Comparison of ENCODE assay signal across 24 mouse cellular contexts in the genomic region with DNA sequence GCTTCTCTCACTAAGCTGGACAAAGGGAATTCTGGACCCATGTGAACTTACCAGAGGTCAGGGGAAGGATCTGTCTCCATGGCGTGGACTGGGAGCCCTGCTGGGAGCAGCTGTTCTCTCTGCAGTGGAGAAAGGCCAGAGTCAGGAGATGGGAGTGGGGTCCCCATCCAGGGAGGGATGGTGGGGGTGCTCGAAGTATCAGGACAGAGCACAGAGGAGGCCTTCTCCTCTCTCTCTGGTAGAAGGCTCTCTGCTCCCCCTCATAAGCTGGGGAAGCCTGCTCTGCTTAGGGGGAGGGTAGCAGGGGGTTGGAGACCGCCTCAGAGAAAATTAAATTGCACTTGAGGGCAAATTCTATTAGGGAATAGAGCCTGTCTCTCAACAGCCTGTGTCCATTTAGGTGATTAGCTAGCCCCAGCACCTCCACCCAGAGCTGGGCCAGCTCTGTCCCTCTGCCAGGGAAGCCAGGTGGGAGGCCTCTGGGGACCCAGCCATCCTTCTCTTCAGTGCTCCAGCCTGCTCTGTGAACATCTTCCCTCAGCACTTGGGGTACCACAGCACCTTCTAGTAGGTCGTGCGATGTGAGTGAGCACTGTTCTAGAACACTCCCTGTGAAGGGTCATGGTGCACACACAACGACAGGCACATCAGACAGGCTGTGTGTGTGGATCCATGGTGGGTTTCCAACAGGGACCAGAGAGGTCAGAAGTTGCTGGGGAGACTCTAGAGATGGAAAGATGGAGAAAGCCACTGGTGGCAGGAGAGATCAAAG. TPM values are rescaled to one million over a fixed set of nuclear protein-coding genes. Genes with fewer than 3 reads are reported as not detected.
DNase-seq lines count a peak whose midpoint lies in the region; ATAC-seq lines count a peak whose summit lies in the region.
"Had no signal": no experiment of that assay in that cellular context is flagged by ENCODE, and none has a peak within 500 bp of the region (broad histone marks: within the 10 kb centered on the region; RNA-seq: fewer than 3 reads in every experiment).

Gene Lhx4 (minus strand): TSS at position 201 of the 772 bp plus-strand sequence.

- peaks cover 27% of the 10 kb centered on the region for H3K4me1 ChIP-seq in hindbrain, embryonic 10.5 days (replicated peaks)
- peaks cover 16% of the 10 kb centered on the region for H3K4me1 ChIP-seq in hindbrain, embryonic 13.5 days (replicated peaks)
- peaks cover 6% of the 10 kb centered on the region for H3K4me1 ChIP-seq in neural tube, embryonic 12.5 days
- H3K4me1 ChIP-seq in neural tube, embryonic 15.5 days = no peaks in the 10 kb centered on the region
- H3K4me1 ChIP-seq: heart, embryonic 12.5 days had no signal

- H3K36me3 ChIP-seq in hindbrain, embryonic 10.5 days = no peaks in the 10 kb centered on the region
- no peaks in the 10 kb centered on the region for H3K36me3 ChIP-seq in hindbrain, embryonic 13.5 days
- H3K36me3 ChIP-seq in neural tube, embryonic 12.5 days = no peaks in the 10 kb centered on the region
- H3K36me3 ChIP-seq in neural tube, embryonic 15.5 days = no peaks in the 10 kb centered on the region
- H3K36me3 ChIP-seq: heart, embryonic 12.5 days; hindbrain, embryonic 12.5 days had no signal

- H3K9ac ChIP-seq in hindbrain, embryonic 13.5 days = no peak within 1 kb of the TSS
- H3K9ac ChIP-seq in neural tube, embryonic 12.5 days = no peak within 1 kb of the TSS
- H3K9ac ChIP-seq in neural tube, embryonic 15.5 days (replicated peaks) = no peak within 1 kb of the TSS
- H3K9ac ChIP-seq: forebrain, embryonic 13.5 days; heart, embryonic 12.5 days; hindbrain, embryonic 12.5 days had no signal

- no peak for ATAC-seq in hindbrain, embryonic 13.5 days (ENCODE audit: low FRiP score)
- ATAC-seq in neural tube, embryonic 12.5 days (ENCODE audit: low FRiP score, low read depth) = peak; percentile 48; the same call in 1 of the 2 replicates
- ATAC-seq in neural tube, embryonic 15.5 days (ENCODE audit: low FRiP score) = no peak
- ATAC-seq: activated CD4-positive, CD25-positive, alpha-beta regulatory T cell, adult 4 months; forebrain, embryonic 13.5 days; Patski had no signal

- H3K9me3 ChIP-seq in hindbrain, embryonic 10.5 days = no peaks in the 10 kb centered on the region
- no peaks in the 10 kb centered on the region for H3K9me3 ChIP-seq in hindbrain, embryonic 13.5 days
- H3K9me3 ChIP-seq in neural tube, embryonic 12.5 days = no peaks in the 10 kb centered on the region
- no peaks in the 10 kb centered on the region for H3K9me3 ChIP-seq in neural tube, embryonic 15.5 days (replicated peaks)
- H3K9me3 ChIP-seq: forebrain, embryonic 13.5 days; heart, embryonic 12.5 days; hindbrain, embryonic 12.5 days had no signal

- H3K4me2 ChIP-seq in hindbrain, embryonic 13.5 days = no peak within 1 kb of the TSS
- H3K4me2 ChIP-seq in neural tube, embryonic 12.5 days (replicated peaks) = no peak within 1 kb of the TSS
- no peak within 1 kb of the TSS for H3K4me2 ChIP-seq in neural tube, embryonic 15.5 days
- H3K4me2 ChIP-seq: forebrain, embryonic 13.5 days; heart, embryonic 12.5 days; hindbrain, embryonic 12.5 days had no signal

- 68% methylated on average over 6 of the region's 6 CpGs for WGBS in hindbrain, embryonic 10.5 days
- WGBS in hindbrain, embryonic 13.5 days = 60% methylated on average over 6 of the region's 6 CpGs
- WGBS in neural tube, embryonic 12.5 days = 64% methylated on average over 6 of the region's 6 CpGs
- WGBS in neural tube, embryonic 15.5 days = 58% methylated on average over 6 of the region's 6 CpGs

- peak within 1 kb of the TSS; percentile 23 for H3K4me3 ChIP-seq in hindbrain, embryonic 10.5 days
- H3K4me3 ChIP-seq in hindbrain, embryonic 13.5 days = no peak within 1 kb of the TSS
- H3K4me3 ChIP-seq in neural tube, embryonic 12.5 days = no peak within 1 kb of the TSS
- no peak within 1 kb of the TSS for H3K4me3 ChIP-seq in neural tube, embryonic 15.5 days (replicated peaks)
- H3K4me3 ChIP-seq: forebrain, embryonic 13.5 days; heart, adult 2 months; heart, embryonic 12.5 days; hindbrain, embryonic 12.5 days had no signal

- H3K27me3 ChIP-seq in hindbrain, embryonic 10.5 days (ENCODE audit: insufficient read depth, poor library complexity, severe bottlenecking) = peaks cover 86% of the 10 kb centered on the region
- peaks cover 85% of the 10 kb centered on the region for H3K27me3 ChIP-seq in hindbrain, embryonic 13.5 days
- peaks cover 81% of the 10 kb centered on the region for H3K27me3 ChIP-seq in neural tube, embryonic 12.5 days (replicated peaks)
- peaks cover 81% of the 10 kb centered on the region for H3K27me3 ChIP-seq in neural tube, embryonic 15.5 days (replicated peaks)

- DNase-seq in hindbrain, embryonic 10.5 days (ENCODE audit: low spot score) = peak; percentile 13
- DNase-seq in retina, postnatal 1 day = peak; percentile 49
- DNase-seq in lung, postnatal 4 days = no peak
- DNase-seq in left cerebral cortex, postnatal 25 days (ENCODE audit: low spot score in 2 of 2) = no peak
- DNase-seq: adrenal gland, postnatal 14 days; cerebellum, adult 11-12 months; cerebellum, adult 9-10 months; cerebellum, postnatal 25 days; gastrocnemius, postnatal 10 days; heart, adult 2 months had no signal

- intact Hi-C loops in left cerebral cortex, postnatal 25 days (cut with DNase I) = no loop called here

- H3K27ac ChIP-seq in hindbrain, embryonic 10.5 days = peak within 1 kb of the TSS; percentile 73
- no peak within 1 kb of the TSS for H3K27ac ChIP-seq in hindbrain, embryonic 13.5 days
- no peak within 1 kb of the TSS for H3K27ac ChIP-seq in neural tube, embryonic 12.5 days
- H3K27ac ChIP-seq in neural tube, embryonic 15.5 days (replicated peaks) = no peak within 1 kb of the TSS
- H3K27ac ChIP-seq: forebrain, embryonic 13.5 days; heart, adult 2 months; hindbrain, embryonic 12.5 days had no signal

RNA-seq across cellular contexts. Expression of gene Lhx4, which starts in this region (rescaled TPM):
- 5.7 and 11.6 TPM in 2 replicates for polyA plus RNA-seq in hindbrain, embryonic 10.5 days (2016; fragmentation: Nextera tagmentation; extraction: Ambion mirVana)
- polyA plus RNA-seq in hindbrain, embryonic 13.5 days (2015; fragmentation: Nextera tagmentation; extraction: Ambion mirVana) = 6.4 and 9.3 TPM in 2 replicates
- polyA plus RNA-seq in neural tube, embryonic 12.5 days (2016; fragmentation: Nextera tagmentation; extraction: Ambion mirVana) = 12.3 and 22.8 TPM in 2 replicates
- 3.5 and 5.0 TPM in 2 replicates for polyA plus RNA-seq in neural tube, embryonic 15.5 days (2015; fragmentation: Nextera tagmentation; extraction: Ambion mirVana)
- not detected for total RNA-seq in left cerebral cortex, postnatal 25 days (2021)
- total RNA-seq: adrenal gland, postnatal 14 days; gastrocnemius, postnatal 10 days; gastrocnemius, postnatal 4 days; heart, adult 2 months; heart, postnatal 25 days; MEL had no signal
- polyA plus RNA-seq: C2C12; cortical plate, adult 2 months; heart, adult 2 months; heart, embryonic 12.5 days; heart, embryonic 16.5 days; Patski had no signal

Comparison
In these comparisons a context has a peak if more than half of its experiments do, and no peak if none do; other contexts are left out.
1. DNase-seq: peak in hindbrain, embryonic 10.5 days (single experiment) and retina, postnatal 1 day (single experiment); none in lung, postnatal 4 days (0 of 2) and left cerebral cortex, postnatal 25 days (0 of 2).